Mouse (Mus musculus) spleen, postnatal 10 days (tissue): Measurements from ENCODE around the gene Dimt1.
"Not testable (repeated sequence)": the region's sequence is repeated elsewhere in the genome, so short reads cannot be mapped to it uniquely, and the experiment has no call there.

Experiments used
- DNase-seq, 2 experiments: peaks; one replicate each; pipeline ENCODE4 v3.0.0; 2021 to 2022; ENCODE audit warnings: low spot score in 2 of 2

The Dimt1 gene

GRCm38 (mm10) chr13:106961496-106961895 is 14.6 kb downstream of the Dimt1 start:
- DNase-seq, result no peak

GRCm38 (mm10) chr13:106996891-106997290 is 50.0 kb downstream of the Dimt1 start:
- DNase-seq, result no peak

- DNase-seq, result not testable (repeated sequence)
Measured at GRCm38 (mm10) chr13:106997557-106997956, 50.6 kb downstream of the Dimt1 start.

GRCm38 (mm10) chr13:106998026-106998425 is 51.1 kb downstream of the Dimt1 start:
- DNase-seq, result no peak

GRCm38 (mm10) chr13:106998671-106999070 is 51.7 kb downstream of the Dimt1 start:
- DNase-seq, result peak; percentile 52 to 55

- DNase-seq, result no peak
Measured at GRCm38 (mm10) chr13:107003211-107003610, 56.3 kb downstream of the Dimt1 start.

- DNase-seq, result no peak
Measured at GRCm38 (mm10) chr13:107008174-107008573, 61.2 kb downstream of the Dimt1 start.
